Comparison of ENCODE assay signal across 8 mouse cellular contexts in the genomic region with DNA sequence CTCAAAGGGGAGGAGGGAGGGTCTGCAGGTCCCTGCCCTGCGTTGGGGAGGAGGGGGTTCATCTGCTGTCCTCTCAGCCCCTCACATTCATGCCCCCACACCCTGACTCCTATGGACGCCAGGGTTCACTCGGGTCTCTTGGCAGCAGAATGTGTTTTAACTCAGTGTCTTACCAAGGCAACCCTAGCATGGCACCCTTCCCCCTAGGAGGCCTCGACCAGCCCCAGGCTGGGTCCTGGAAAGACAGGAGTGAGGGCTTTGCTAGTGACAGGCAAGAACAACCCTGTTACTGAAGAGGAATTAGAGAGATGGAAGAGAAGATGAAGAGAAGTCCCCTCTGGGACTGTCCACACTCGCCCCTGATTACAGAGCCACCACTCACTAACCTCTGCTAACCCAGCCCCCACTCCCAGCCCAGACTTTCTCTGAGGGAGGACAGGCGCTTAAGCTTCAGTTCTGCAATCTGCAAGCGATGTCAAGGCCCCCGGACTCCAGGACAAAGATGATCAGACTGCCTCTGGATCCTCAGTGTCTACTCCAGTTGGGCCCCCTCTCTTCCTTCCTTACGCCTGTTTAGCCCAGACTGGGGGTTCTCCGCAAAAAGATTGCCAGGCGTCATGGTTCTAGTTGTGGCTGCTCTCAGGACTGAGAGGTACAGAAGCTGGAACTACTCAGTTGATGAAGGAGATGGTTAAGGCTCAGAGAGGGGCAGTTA. TPM values are rescaled to one million over a fixed set of nuclear protein-coding genes. Genes with fewer than 3 reads are reported as not detected.
DNase-seq lines count a peak whose midpoint lies in the region; ATAC-seq and TF ChIP-seq lines count a peak whose summit lies in the region.

No protein-coding gene starts in this region.

- H3K4me1 ChIP-seq in spleen, adult 2 months (ENCODE audit: control insufficient read depth, insufficient read depth, insufficient read length): peaks cover 8% of the 10 kb centered on the region; the same call in 1 of the 2 replicates
- H3K4me1 ChIP-seq in intestine, embryonic 14.5 days (replicated peaks; ENCODE audit: control insufficient read depth, insufficient read depth, low read length): peaks cover 14% of the 10 kb centered on the region
- H3K4me1 ChIP-seq in neural tube, embryonic 14.5 days (ENCODE audit: control insufficient read depth, insufficient read depth, low read length): peaks cover 13% of the 10 kb centered on the region; the same call in 1 of the 2 replicates

- H3K4me3 ChIP-seq in spleen, adult 2 months (ENCODE audit: extremely low read depth, insufficient read depth, insufficient read length): peak overlapping the region; percentile 98
- H3K4me3 ChIP-seq in intestine, embryonic 14.5 days (ENCODE audit: low read depth, low read length): peak overlapping the region; percentile 79
- peak overlapping the region; percentile 76 for H3K4me3 ChIP-seq in neural tube, embryonic 14.5 days (ENCODE audit: low read depth, low read length)

- no peaks in the 10 kb centered on the region for H3K9me3 ChIP-seq in intestine, embryonic 14.5 days (ENCODE audit: control insufficient read depth, low read length)
- H3K9me3 ChIP-seq in neural tube, embryonic 14.5 days (ENCODE audit: control insufficient read depth, low read length): no peaks in the 10 kb centered on the region

- TF ChIP-seq CTCF in spleen, adult 2 months (IDR thresholded peaks at IDR 0.05; ENCODE audit: extremely low read depth, insufficient read depth, insufficient read length, insufficient replicate concordance): no peak

- 63% methylated on average over 11 of the region's 11 CpGs for WGBS in spleen, adult 2 months
- WGBS in intestine, embryonic 14.5 days: 70% methylated on average over 11 of the region's 11 CpGs
- 66% methylated on average over 11 of the region's 11 CpGs for WGBS in neural tube, embryonic 14.5 days

- H3K4me2 ChIP-seq in intestine, embryonic 14.5 days (ENCODE audit: low read length): peak overlapping the region; percentile 80
- H3K4me2 ChIP-seq in neural tube, embryonic 14.5 days (ENCODE audit: low read depth, low read length): peak overlapping the region; percentile 47

- H3K27me3 ChIP-seq in spleen, adult 2 months (ENCODE audit: control insufficient read depth, insufficient read depth, low read length): no peaks in the 10 kb centered on the region
- peaks cover 7% of the 10 kb centered on the region for H3K27me3 ChIP-seq in intestine, embryonic 14.5 days (replicated peaks; ENCODE audit: control insufficient read depth, insufficient read depth, low read length)
- H3K27me3 ChIP-seq in neural tube, embryonic 14.5 days (ENCODE audit: control insufficient read depth, insufficient read depth, low read length): peaks cover 5% of the 10 kb centered on the region

- H3K9ac ChIP-seq in intestine, embryonic 14.5 days (ENCODE audit: low read length): peak overlapping the region; percentile 64
- H3K9ac ChIP-seq in neural tube, embryonic 14.5 days (replicated peaks; ENCODE audit: low read depth, low read length): peak overlapping the region; percentile 71; the same call in 1 of the 2 replicates

- H3K36me3 ChIP-seq in spleen, adult 2 months (ENCODE audit: control insufficient read depth, insufficient read depth, low read length): no peaks in the 10 kb centered on the region
- H3K36me3 ChIP-seq in intestine, embryonic 14.5 days (ENCODE audit: control insufficient read depth, insufficient read depth, low read length): no peaks in the 10 kb centered on the region
- H3K36me3 ChIP-seq in neural tube, embryonic 14.5 days (ENCODE audit: control insufficient read depth, insufficient read depth, low read length): no peaks in the 10 kb centered on the region

- no peak for ATAC-seq in cerebellum, adult (ENCODE audit: insufficient number of reproducible peaks, low FRiP score, low TSS enrichment)
- ATAC-seq in intestine, embryonic 14.5 days (replicated peaks; ENCODE audit: low FRiP score, low TSS enrichment, low read depth): no peak
- ATAC-seq in neural tube, embryonic 14.5 days (ENCODE audit: low read depth): no peak

- no peak overlapping the region for H3K27ac ChIP-seq in spleen, adult 2 months (ENCODE audit: insufficient read depth, low read length)
- H3K27ac ChIP-seq in intestine, embryonic 14.5 days (ENCODE audit: low read depth): no peak overlapping the region
- H3K27ac ChIP-seq in neural tube, embryonic 14.5 days (ENCODE audit: low read depth, low read length): no peak overlapping the region

- TF ChIP-seq POLR2A in spleen, adult 2 months (IDR thresholded peaks at IDR 0.05; ENCODE audit: low read depth, low read length): no peak

- peak; percentile 37 for DNase-seq in cerebellum, adult 11 months
- DNase-seq in spleen, adult 2 months (ENCODE audit: low read depth in 1 of 2, low spot score in 2 of 2): no peak
- DNase-seq in spleen, postnatal 10 days (ENCODE audit: low spot score in 2 of 2): no peak
- no peak for DNase-seq in intestine, embryonic 14.5 days (ENCODE audit: low spot score)
- DNase-seq in gastrocnemius, postnatal 4 days (ENCODE audit: low spot score in 2 of 2): no peak
- no peak for DNase-seq in frontal cortex, postnatal 14 days (ENCODE audit: low spot score in 2 of 2)

RNA-seq across cellular contexts. Expression of a gene that starts 0.7 kb away (rescaled TPM):
- polyA plus RNA-seq in spleen, adult 2 months (2012; rRNA removed): 8.5 and 9.8 TPM in 2 replicates
- polyA plus RNA-seq in intestine, embryonic 14.5 days (2014; fragmentation: Nextera tagmentation; extraction: Ambion mirVana): 2.1 and 3.4 TPM in 2 replicates
- polyA plus RNA-seq in neural tube, embryonic 14.5 days (2014; fragmentation: Nextera tagmentation; extraction: Ambion mirVana): 4.6 and 5.1 TPM in 2 replicates
- total RNA-seq in gastrocnemius, postnatal 4 days (2021): 1 to 10 TPM; 1.9 to 2.5 TPM

RNA-seq across cellular contexts. Expression of a gene that starts 1.0 kb away (rescaled TPM):
- polyA plus RNA-seq in spleen, adult 2 months (2012; rRNA removed): 2.7 and 2.8 TPM in 2 replicates
- polyA plus RNA-seq in intestine, embryonic 14.5 days (2014; fragmentation: Nextera tagmentation; extraction: Ambion mirVana): 5.4 and 5.9 TPM in 2 replicates
- 7.5 and 9.8 TPM in 2 replicates for polyA plus RNA-seq in neural tube, embryonic 14.5 days (2014; fragmentation: Nextera tagmentation; extraction: Ambion mirVana)
- total RNA-seq in gastrocnemius, postnatal 4 days (2021): 1 to 10 TPM; 2.0 to 2.7 TPM

RNA-seq across cellular contexts. Expression of a gene that starts 40.3 kb away (rescaled TPM):
- polyA plus RNA-seq in spleen, adult 2 months (2012; rRNA removed): 7.4 and 9.0 TPM in 2 replicates
- 46.2 and 48.6 TPM in 2 replicates for polyA plus RNA-seq in intestine, embryonic 14.5 days (2014; fragmentation: Nextera tagmentation; extraction: Ambion mirVana)
- 9.6 and 12.0 TPM in 2 replicates for polyA plus RNA-seq in neural tube, embryonic 14.5 days (2014; fragmentation: Nextera tagmentation; extraction: Ambion mirVana)
- total RNA-seq in gastrocnemius, postnatal 4 days (2021): 1 to 10 TPM; 7.9 to 8.1 TPM
